Comparison of ENCODE assay signal across 16 mouse cellular contexts in genomic region chr13:97423911-97424310, GRCm38 (mm10).
A peak's percentile ranks its signal among the peaks of the same experiment; 100 is the strongest.
DNase-seq lines count a peak whose midpoint lies in the region; ATAC-seq and TF ChIP-seq lines count a peak whose summit lies in the region.
"Had no signal": no experiment of that assay in that cellular context is flagged by ENCODE, and none has a peak within 500 bp of the region (broad histone marks: within the 10 kb centered on the region; RNA-seq: fewer than 3 reads in every experiment).

No protein-coding gene starts in this region.

- TF ChIP-seq CTCF in kidney, postnatal 0 days (IDR thresholded peaks at IDR 0.05; ENCODE audit: low read depth): no peak
- no peak for TF ChIP-seq CTCF in midbrain, postnatal 0 days (IDR thresholded peaks at IDR 0.05)
- no peak for TF ChIP-seq CTCF in cortical plate, adult 2 months (IDR thresholded peaks at IDR 0.05; ENCODE audit: extremely low read depth, insufficient read depth, low read length)

- no peaks in the 10 kb centered on the region for H3K36me3 ChIP-seq in kidney, postnatal 0 days (ENCODE audit: insufficient read depth, low read length)
- no peaks in the 10 kb centered on the region for H3K36me3 ChIP-seq in midbrain, postnatal 0 days (ENCODE audit: insufficient read depth, low read length)
- H3K36me3 ChIP-seq in midbrain, embryonic 10.5 days: no peaks in the 10 kb centered on the region
- no peaks in the 10 kb centered on the region for H3K36me3 ChIP-seq in limb, embryonic 15.5 days
- no peaks in the 10 kb centered on the region for H3K36me3 ChIP-seq in hindbrain, embryonic 14.5 days (replicated peaks; ENCODE audit: control insufficient read depth, insufficient read depth)
- H3K36me3 ChIP-seq: intestine, embryonic 15.5 days had no signal

- no peak for TF ChIP-seq POLR2A in cortical plate, adult 2 months (IDR thresholded peaks at IDR 0.05; ENCODE audit: extremely low read depth, insufficient read depth, low read length)

- H3K4me2 ChIP-seq in kidney, postnatal 0 days (ENCODE audit: low read length): no peak overlapping the region
- no peak overlapping the region for H3K4me2 ChIP-seq in midbrain, postnatal 0 days (ENCODE audit: low read depth, low read length, poor library complexity, severe bottlenecking)
- H3K4me2 ChIP-seq in limb, embryonic 15.5 days: no peak overlapping the region
- no peak overlapping the region for H3K4me2 ChIP-seq in hindbrain, embryonic 14.5 days (replicated peaks)
- H3K4me2 ChIP-seq: intestine, embryonic 15.5 days had no signal

- no peak overlapping the region for H3K9ac ChIP-seq in kidney, postnatal 0 days (ENCODE audit: low read depth, low read length)
- 0 out of 2 replicates have a peak overlapping the region, but pooled peaks have one; percentile 13 for H3K9ac ChIP-seq in midbrain, postnatal 0 days (replicated peaks; ENCODE audit: low read length, poor library complexity, severe bottlenecking)
- H3K9ac ChIP-seq in limb, embryonic 15.5 days: no peak overlapping the region
- H3K9ac ChIP-seq in hindbrain, embryonic 14.5 days: no peak overlapping the region
- H3K9ac ChIP-seq: intestine, embryonic 15.5 days had no signal

- H3K27ac ChIP-seq in kidney, postnatal 0 days: no peak overlapping the region
- H3K27ac ChIP-seq in midbrain, postnatal 0 days (ENCODE audit: low read depth, low read length): no peak overlapping the region
- H3K27ac ChIP-seq in midbrain, embryonic 10.5 days (replicated peaks): no peak overlapping the region
- peak overlapping the region; percentile 74; the same call in 1 of the 2 replicates for H3K27ac ChIP-seq in cortical plate, adult 2 months (ENCODE audit: insufficient read depth, low read length)
- H3K27ac ChIP-seq in limb, embryonic 15.5 days: peak overlapping the region; percentile 8; the same call in 1 of the 2 replicates
- H3K27ac ChIP-seq in hindbrain, embryonic 14.5 days: no peak overlapping the region
- H3K27ac ChIP-seq: intestine, embryonic 15.5 days had no signal

- no peak for ATAC-seq in kidney, postnatal 0 days (replicated peaks; ENCODE audit: low FRiP score, low read depth)
- ATAC-seq in midbrain, postnatal 0 days (ENCODE audit: low FRiP score): no peak
- ATAC-seq in limb, embryonic 15.5 days (ENCODE audit: insufficient number of reproducible peaks, low FRiP score, low TSS enrichment, low read depth): no peak; the same call in 1 of the 2 replicates
- no peak for ATAC-seq in hindbrain, embryonic 14.5 days (ENCODE audit: low FRiP score)
- ATAC-seq: CD4-positive, CD25-positive, alpha-beta regulatory T cell, adult 4 months; intestine, embryonic 15.5 days had no signal

- DNase-seq in kidney, postnatal 0 days (ENCODE audit: low spot score): peak; percentile 43
- DNase-seq in kidney, postnatal 14 days: no peak
- DNase-seq in midbrain, postnatal 0 days (ENCODE audit: low spot score): no peak
- no peak for DNase-seq in midbrain, embryonic 10.5 days (ENCODE audit: low spot score)
- no peak for DNase-seq in hindbrain, embryonic 14.5 days (ENCODE audit: low spot score)
- no peak for DNase-seq in heart, postnatal 10 days
- DNase-seq: adrenal gland, postnatal 14 days; cerebellum, postnatal 14 days; gastrocnemius, postnatal 25 days; kidney, postnatal 10 days; thymus, postnatal 4 days had no signal

- H3K4me3 ChIP-seq in kidney, postnatal 0 days (replicated peaks; ENCODE audit: low read depth, low read length): no peak overlapping the region
- H3K4me3 ChIP-seq in midbrain, postnatal 0 days (ENCODE audit: low read depth, low read length): no peak overlapping the region
- no peak overlapping the region for H3K4me3 ChIP-seq in midbrain, embryonic 10.5 days
- H3K4me3 ChIP-seq in cortical plate, adult 2 months (ENCODE audit: insufficient read depth, low read length): no peak overlapping the region
- H3K4me3 ChIP-seq in limb, embryonic 15.5 days: no peak overlapping the region
- no peak overlapping the region for H3K4me3 ChIP-seq in hindbrain, embryonic 14.5 days (replicated peaks; ENCODE audit: low read length)
- H3K4me3 ChIP-seq: intestine, embryonic 15.5 days; megakaryocyte, embryonic 14.5 days had no signal

- no peaks in the 10 kb centered on the region for H3K27me3 ChIP-seq in kidney, postnatal 0 days (ENCODE audit: insufficient read depth, low read length)
- no peaks in the 10 kb centered on the region for H3K27me3 ChIP-seq in midbrain, postnatal 0 days (ENCODE audit: insufficient read depth, low read length)
- no peaks in the 10 kb centered on the region for H3K27me3 ChIP-seq in midbrain, embryonic 10.5 days (ENCODE audit: low read depth, poor library complexity, severe bottlenecking)
- H3K27me3 ChIP-seq in limb, embryonic 15.5 days: no peaks in the 10 kb centered on the region
- H3K27me3 ChIP-seq in hindbrain, embryonic 14.5 days (ENCODE audit: control insufficient read depth, insufficient read depth, low read length): no peaks in the 10 kb centered on the region
- H3K27me3 ChIP-seq: intestine, embryonic 15.5 days had no signal

- no peaks in the 10 kb centered on the region for H3K4me1 ChIP-seq in kidney, postnatal 0 days (replicated peaks; ENCODE audit: insufficient read depth, low read length)
- H3K4me1 ChIP-seq in midbrain, postnatal 0 days (ENCODE audit: insufficient read depth, low read length): no peaks in the 10 kb centered on the region
- H3K4me1 ChIP-seq in midbrain, embryonic 10.5 days: peaks cover 16% of the 10 kb centered on the region
- H3K4me1 ChIP-seq in cortical plate, adult 2 months (ENCODE audit: control insufficient read depth, insufficient read depth, low read length): peaks cover 10% of the 10 kb centered on the region
- H3K4me1 ChIP-seq in limb, embryonic 15.5 days: peaks cover 12% of the 10 kb centered on the region
- peaks cover 18% of the 10 kb centered on the region; the same call in 1 of the 2 replicates for H3K4me1 ChIP-seq in hindbrain, embryonic 14.5 days (replicated peaks; ENCODE audit: control insufficient read depth, insufficient read depth, low read length)
- H3K4me1 ChIP-seq: intestine, embryonic 15.5 days; megakaryocyte, embryonic 14.5 days had no signal

- WGBS in kidney, postnatal 0 days: 47% methylated on average over 6 of the region's 6 CpGs
- 47% methylated on average over 6 of the region's 6 CpGs for WGBS in midbrain, postnatal 0 days
- WGBS in midbrain, embryonic 10.5 days: 81% methylated on average over 6 of the region's 6 CpGs
- 24% methylated on average over 6 of the region's 6 CpGs for WGBS in limb, embryonic 15.5 days
- 50% methylated on average over 6 of the region's 6 CpGs for WGBS in hindbrain, embryonic 14.5 days

- intact Hi-C loops in heart, postnatal 10 days (cut with DNase I): no loop called here

- no peaks in the 10 kb centered on the region for H3K9me3 ChIP-seq in kidney, postnatal 0 days (replicated peaks; ENCODE audit: low read length)
- no peaks in the 10 kb centered on the region for H3K9me3 ChIP-seq in midbrain, postnatal 0 days (ENCODE audit: low read length)
- H3K9me3 ChIP-seq in midbrain, embryonic 10.5 days (replicated peaks): no peaks in the 10 kb centered on the region
- H3K9me3 ChIP-seq in limb, embryonic 15.5 days: no peaks in the 10 kb centered on the region
- H3K9me3 ChIP-seq in hindbrain, embryonic 14.5 days (ENCODE audit: control insufficient read depth, low read length): no peaks in the 10 kb centered on the region
- H3K9me3 ChIP-seq: intestine, embryonic 15.5 days; megakaryocyte, embryonic 14.5 days had no signal

Comparison
In these comparisons a context has a peak if more than half of its experiments do, and no peak if none do; other contexts are left out.
1. H3K27ac ChIP-seq: peak in cortical plate, adult 2 months (single experiment) and limb, embryonic 15.5 days (single experiment); none in kidney, postnatal 0 days (single experiment), midbrain, postnatal 0 days (single experiment), midbrain, embryonic 10.5 days (single experiment) and hindbrain, embryonic 14.5 days (single experiment).